Mouse (Mus musculus): Measurements from ENCODE around the gene Efcab14. TPM values are rescaled to one million over a fixed set of nuclear protein-coding genes. Genes with fewer than 3 reads are reported as not detected.

The Efcab14 gene
- total RNA-seq (2022) = 100 to 1,000 TPM in 2 of 4 experiments, 10 to 100 TPM in 2; 80.9 to 113 (median 100) TPM

- peak; percentile 98 for DNase-seq
Measured at GRCm38 (mm10) chr4:115737551-115738041, at the start of gene Efcab14. Efcab14 (plus strand) TSS chr4:115737744.

GRCm38 (mm10) chr4:115701468-115701867 is 36.1 kb upstream of the Efcab14 start:
- no peak for DNase-seq

- DNase-seq = no peak
Measured at GRCm38 (mm10) chr4:115703927-115704505, 33.5 kb upstream of the Efcab14 start.

GRCm38 (mm10) chr4:115708974-115709593 is 28.5 kb upstream of the Efcab14 start:
- DNase-seq = peak; percentile 30

GRCm38 (mm10) chr4:115709792-115710418 is 27.6 kb upstream of the Efcab14 start:
- DNase-seq = peak; percentile 64

- no peak for DNase-seq
Measured at GRCm38 (mm10) chr4:115728721-115729120, 8.8 kb upstream of the Efcab14 start.

- peak; percentile 49 for DNase-seq
Measured at GRCm38 (mm10) chr4:115731588-115732222, 5.8 kb upstream of the Efcab14 start.

- DNase-seq = no peak
Measured at GRCm38 (mm10) chr4:115732223-115732818, 5.2 kb upstream of the Efcab14 start.

GRCm38 (mm10) chr4:115733746-115734145 is 3.8 kb upstream of the Efcab14 start:
- no peak for DNase-seq

GRCm38 (mm10) chr4:115734867-115735266 is 2.7 kb upstream of the Efcab14 start:
- no peak for DNase-seq

GRCm38 (mm10) chr4:115738481-115738985 is 989 bp downstream of the Efcab14 start:
- no peak for DNase-seq

GRCm38 (mm10) chr4:115742658-115743057 is 5.1 kb downstream of the Efcab14 start:
- DNase-seq = no peak

GRCm38 (mm10) chr4:115743096-115743495 is 5.6 kb downstream of the Efcab14 start:
- DNase-seq = peak; percentile 24

- no peak for DNase-seq
Measured at GRCm38 (mm10) chr4:115748181-115748580, 10.6 kb downstream of the Efcab14 start.

GRCm38 (mm10) chr4:115749336-115749735 is 11.8 kb downstream of the Efcab14 start:
- DNase-seq = no peak

- no peak for DNase-seq
Measured at GRCm38 (mm10) chr4:115754101-115754500, 16.6 kb downstream of the Efcab14 start.

GRCm38 (mm10) chr4:115754851-115755250 is 17.3 kb downstream of the Efcab14 start:
- DNase-seq = no peak

GRCm38 (mm10) chr4:115761206-115761605 is 23.7 kb downstream of the Efcab14 start:
- peak; percentile 36 for DNase-seq

- DNase-seq = no peak
Measured at GRCm38 (mm10) chr4:115764581-115764980, 27.0 kb downstream of the Efcab14 start.

- no peak for DNase-seq
Measured at GRCm38 (mm10) chr4:115767647-115768467, 30.3 kb downstream of the Efcab14 start.

- no peak for DNase-seq
Measured at GRCm38 (mm10) chr4:115775056-115775455, 37.5 kb downstream of the Efcab14 start.

GRCm38 (mm10) chr4:115777627-115778026 is 40.1 kb downstream of the Efcab14 start:
- no peak for DNase-seq

Data from adrenal gland, adult 8-10 months (tissue).